Mouse (Mus musculus) liver, embryonic 15.5 days (tissue): Measurements from ENCODE around the gene Ptpdc1. TPM values are rescaled to one million over a fixed set of nuclear protein-coding genes. Genes with fewer than 3 reads are reported as not detected.

Experiments
- ATAC-seq: fragments of 200-750 bp; cut with Nextera tagmentation; 2 replicates; pipeline ENCODE4 v1.8.0; 2017; ENCODE audit warnings: moderate number of reproducible peaks, mild to moderate bottlenecking, moderate library complexity; ENCODE audit not compliant: insufficient read depth
- H3K27ac ChIP-seq: fragments of 300-500 bp; sonication (generic); replicated peaks from 2 replicates; pipeline ENCODE4 v1.5.1; 2015; ENCODE audit warnings: mild to moderate bottlenecking, inconsistent platforms
- H3K27me3 ChIP-seq: fragments of 300-500 bp; sonication (generic); 2 replicates; pipeline ENCODE4 v1.6.1; 2015; ENCODE audit warnings: mild to moderate bottlenecking, inconsistent platforms
- H3K36me3 ChIP-seq: fragments of 300-500 bp; sonication (generic); replicated peaks from 2 replicates; pipeline ENCODE4 v1.6.1; 2015; ENCODE audit warnings: moderate library complexity, mild to moderate bottlenecking, inconsistent platforms
- H3K4me1 ChIP-seq: fragments of 300-500 bp; sonication (generic); replicated peaks from 2 replicates; pipeline ENCODE4 v1.6.1; 2015; ENCODE audit warnings: inconsistent platforms
- H3K4me2 ChIP-seq: fragments of 300-500 bp; sonication (generic); 2 replicates; pipeline ENCODE4 v1.6.1; 2015; ENCODE audit warnings: moderate library complexity, mild to moderate bottlenecking, inconsistent platforms
- H3K4me3 ChIP-seq: fragments of 300-500 bp; sonication (generic); replicated peaks from 2 replicates; pipeline ENCODE4 v1.5.1; 2015; ENCODE audit warnings: mild to moderate bottlenecking, inconsistent platforms
- H3K9ac ChIP-seq: fragments of 300-500 bp; sonication (generic); 2 replicates; pipeline ENCODE4 v1.6.1; 2015; ENCODE audit warnings: moderate library complexity, mild to moderate bottlenecking, inconsistent platforms
- H3K9me3 ChIP-seq: fragments of 300-500 bp; sonication (generic); replicated peaks from 2 replicates; pipeline ENCODE4 v1.6.1; 2016; ENCODE audit warnings: inconsistent platforms
- WGBS: fragments of 180-500 bp; shearing (Covaris S2); methylation state at CpG from one replicate; pipeline ENCODE4 v1.1.7; 2015; ENCODE audit warnings: mixed read lengths; ENCODE audit not compliant: insufficient replicate concordance; 5-methylcytosine and 5-hydroxymethylcytosine counted together
- polyA plus RNA-seq: library from polyadenylated mRNA; unstranded; fragments of >200 nt; fragmentation: Nextera tagmentation; extraction: Ambion mirVana; gene quantifications from 2 replicates; pipeline ENCODE4 v1.2.1, GENCODE M21; 2015

The Ptpdc1 gene
- polyA plus RNA-seq, 1 experiment from 2014 or later, result 0.40 TPM

- Histone ChIP-seq H3K4me1 (no peaks in the 10 kb centered on the region), H3K9me3 (no peaks in the 10 kb centered on the region), H3K9ac (no peak overlapping the region), H3K4me3 (no peak overlapping the region), H3K27me3 (no peaks in the 10 kb centered on the region), H3K36me3 (no peaks in the 10 kb centered on the region), H3K27ac (no peak overlapping the region), H3K4me2 (no peak overlapping the region)
- ATAC-seq, result no peak
Measured at GRCm38 (mm10) chr13:48617774-48618173, 7.7 kb downstream of the Ptpdc1 start.

GRCm38 (mm10) chr13:48614525-48614924 is 10.9 kb downstream of the Ptpdc1 start:
- 66% methylated on average over 2 of the region's 2 CpGs for WGBS
- Histone ChIP-seq H3K9me3 (no peaks in the 10 kb centered on the region), H3K27ac (no peak overlapping the region)

GRCm38 (mm10) chr13:48609106-48609505 is 16.4 kb downstream of the Ptpdc1 start:
- no peak overlapping the region for H3K9ac ChIP-seq
- no peaks in the 10 kb centered on the region for H3K36me3 ChIP-seq
- H3K27ac ChIP-seq, result no peak overlapping the region
- ATAC-seq, result no peak
- H3K27me3 ChIP-seq, result no peaks in the 10 kb centered on the region
- no peak overlapping the region for H3K4me2 ChIP-seq
- 57% methylated on average over 5 of the region's 5 CpGs for WGBS
- H3K4me1 ChIP-seq, result no peaks in the 10 kb centered on the region
- no peaks in the 10 kb centered on the region for H3K9me3 ChIP-seq
- H3K4me3 ChIP-seq, result no peak overlapping the region

More at GRCm38 (mm10) chr13:48614525-48614924, 10.9 kb downstream of the Ptpdc1 start:
- ATAC-seq, result no peak
- H3K27me3 ChIP-seq, result no peaks in the 10 kb centered on the region
- no peaks in the 10 kb centered on the region for H3K4me1 ChIP-seq
- no peak overlapping the region for H3K4me2 ChIP-seq
- H3K36me3 ChIP-seq, result no peaks in the 10 kb centered on the region
- no peak overlapping the region for H3K4me3 ChIP-seq
- no peak overlapping the region for H3K9ac ChIP-seq

- Histone ChIP-seq H3K4me2 (no peak overlapping the region), H3K36me3 (no peaks in the 10 kb centered on the region), H3K9me3 (no peaks in the 10 kb centered on the region), H3K4me1 (no peaks in the 10 kb centered on the region), H3K9ac (no peak overlapping the region), H3K27me3 (no peaks in the 10 kb centered on the region), H3K4me3 (no peak overlapping the region), H3K27ac (no peak overlapping the region)
- ATAC-seq, result no peak
- 64% methylated on average over 5 of the region's 5 CpGs for WGBS
Measured at GRCm38 (mm10) chr13:48604591-48604990, 20.9 kb downstream of the Ptpdc1 start.

- H3K4me2 ChIP-seq, result no peak overlapping the region
Measured at GRCm38 (mm10) chr13:48603296-48603695, 22.2 kb downstream of the Ptpdc1 start.

GRCm38 (mm10) chr13:48594605-48595004 is 30.9 kb downstream of the Ptpdc1 start:
- H3K27me3 ChIP-seq, result no peaks in the 10 kb centered on the region
- H3K4me3 ChIP-seq, result no peak overlapping the region
- H3K9me3 ChIP-seq, result no peaks in the 10 kb centered on the region
- no peak for ATAC-seq
- no peak overlapping the region for H3K27ac ChIP-seq
- H3K9ac ChIP-seq, result no peak overlapping the region
- H3K4me2 ChIP-seq, result no peak overlapping the region
- 68% methylated on average over 7 of the region's 7 CpGs for WGBS
- no peaks in the 10 kb centered on the region for H3K4me1 ChIP-seq
- no peaks in the 10 kb centered on the region for H3K36me3 ChIP-seq

More at GRCm38 (mm10) chr13:48603296-48603695, 22.2 kb downstream of the Ptpdc1 start:
- H3K27ac ChIP-seq, result no peak overlapping the region
- H3K4me1 ChIP-seq, result no peaks in the 10 kb centered on the region
- no peaks in the 10 kb centered on the region for H3K27me3 ChIP-seq
- WGBS, result 57% methylated on average over 3 of the region's 3 CpGs
- H3K9ac ChIP-seq, result no peak overlapping the region
- ATAC-seq, result no peak
- no peak overlapping the region for H3K4me3 ChIP-seq
- H3K9me3 ChIP-seq, result no peaks in the 10 kb centered on the region
- no peaks in the 10 kb centered on the region for H3K36me3 ChIP-seq

- no peak overlapping the region for H3K4me2 ChIP-seq
- WGBS, result 73% methylated on average over 10 of the region's 10 CpGs
- no peaks in the 10 kb centered on the region for H3K4me1 ChIP-seq
- no peak overlapping the region for H3K9ac ChIP-seq
- H3K4me3 ChIP-seq, result no peak overlapping the region
- H3K27ac ChIP-seq, result no peak overlapping the region
- ATAC-seq, result no peak
- H3K27me3 ChIP-seq, result no peaks in the 10 kb centered on the region
- H3K36me3 ChIP-seq, result no peaks in the 10 kb centered on the region
- H3K9me3 ChIP-seq, result no peaks in the 10 kb centered on the region
Measured at GRCm38 (mm10) chr13:48594031-48594430, 31.4 kb downstream of the Ptpdc1 start.

- ATAC-seq, result no peak
- H3K27ac ChIP-seq, result no peak overlapping the region
- H3K4me1 ChIP-seq, result no peaks in the 10 kb centered on the region
- 63% methylated on average over 15 of the region's 15 CpGs for WGBS
- H3K9me3 ChIP-seq, result no peaks in the 10 kb centered on the region
- no peak overlapping the region for H3K4me2 ChIP-seq
- H3K27me3 ChIP-seq, result no peaks in the 10 kb centered on the region
- H3K4me3 ChIP-seq, result no peak overlapping the region
- no peaks in the 10 kb centered on the region for H3K36me3 ChIP-seq
- no peak overlapping the region for H3K9ac ChIP-seq
Measured at GRCm38 (mm10) chr13:48593181-48593580, 32.3 kb downstream of the Ptpdc1 start.

GRCm38 (mm10) chr13:48590743-48591142 is 34.7 kb downstream of the Ptpdc1 start:
- no peaks in the 10 kb centered on the region for H3K4me1 ChIP-seq
- H3K4me2 ChIP-seq, result no peak overlapping the region

GRCm38 (mm10) chr13:48587354-48587753 is 38.1 kb downstream of the Ptpdc1 start:
- Histone ChIP-seq H3K4me3 (no peak overlapping the region), H3K27me3 (no peaks in the 10 kb centered on the region), H3K27ac (no peak overlapping the region), H3K36me3 (no peaks in the 10 kb centered on the region), H3K4me1 (no peaks in the 10 kb centered on the region), H3K4me2 (no peak overlapping the region), H3K9me3 (no peaks in the 10 kb centered on the region), H3K9ac (no peak overlapping the region)
- WGBS, result 58% methylated on average over 11 of the region's 11 CpGs
- no peak for ATAC-seq

More at GRCm38 (mm10) chr13:48590743-48591142, 34.7 kb downstream of the Ptpdc1 start:
- Histone ChIP-seq H3K9me3 (no peaks in the 10 kb centered on the region), H3K36me3 (no peaks in the 10 kb centered on the region), H3K27me3 (no peaks in the 10 kb centered on the region), H3K9ac (no peak overlapping the region), H3K27ac (no peak overlapping the region), H3K4me3 (no peak overlapping the region)
- ATAC-seq, result no peak

- ATAC-seq, result no peak
- no peak overlapping the region for H3K27ac ChIP-seq
- no peak overlapping the region for H3K4me3 ChIP-seq
- H3K4me2 ChIP-seq, result no peak overlapping the region
- no peak overlapping the region for H3K9ac ChIP-seq
- no peaks in the 10 kb centered on the region for H3K27me3 ChIP-seq
- 76% methylated on average over 9 of the region's 9 CpGs for WGBS
- H3K36me3 ChIP-seq, result no peaks in the 10 kb centered on the region
- H3K9me3 ChIP-seq, result no peaks in the 10 kb centered on the region
- H3K4me1 ChIP-seq, result no peaks in the 10 kb centered on the region
Measured at GRCm38 (mm10) chr13:48586496-48586895, 39.0 kb downstream of the Ptpdc1 start.

- Histone ChIP-seq H3K9ac (no peak overlapping the region), H3K4me3 (no peak overlapping the region), H3K27ac (no peak overlapping the region), H3K4me1 (no peaks in the 10 kb centered on the region), H3K9me3 (no peaks in the 10 kb centered on the region), H3K36me3 (no peaks in the 10 kb centered on the region), H3K27me3 (no peaks in the 10 kb centered on the region), H3K4me2 (no peak overlapping the region)
- ATAC-seq, result no peak
- 53% methylated on average over 7 of the region's 7 CpGs for WGBS
Measured at GRCm38 (mm10) chr13:48585786-48586185, 39.7 kb downstream of the Ptpdc1 start.
